Mouse (Mus musculus) thymus, postnatal 36 days (tissue): ENCODE results near the gene Tnfrsf1a.

ENCODE experiments used
- DNase-seq, 2 experiments: peaks; one replicate each; pipeline ENCODE4 v3.0.0; 2022; ENCODE audit warnings: mixed read lengths in 2 of 2

The Tnfrsf1a gene

GRCm38 (mm10) chr6:125389853-125390252 is 40.7 kb downstream of the Tnfrsf1a start:
- DNase-seq: no peak

DNA sequence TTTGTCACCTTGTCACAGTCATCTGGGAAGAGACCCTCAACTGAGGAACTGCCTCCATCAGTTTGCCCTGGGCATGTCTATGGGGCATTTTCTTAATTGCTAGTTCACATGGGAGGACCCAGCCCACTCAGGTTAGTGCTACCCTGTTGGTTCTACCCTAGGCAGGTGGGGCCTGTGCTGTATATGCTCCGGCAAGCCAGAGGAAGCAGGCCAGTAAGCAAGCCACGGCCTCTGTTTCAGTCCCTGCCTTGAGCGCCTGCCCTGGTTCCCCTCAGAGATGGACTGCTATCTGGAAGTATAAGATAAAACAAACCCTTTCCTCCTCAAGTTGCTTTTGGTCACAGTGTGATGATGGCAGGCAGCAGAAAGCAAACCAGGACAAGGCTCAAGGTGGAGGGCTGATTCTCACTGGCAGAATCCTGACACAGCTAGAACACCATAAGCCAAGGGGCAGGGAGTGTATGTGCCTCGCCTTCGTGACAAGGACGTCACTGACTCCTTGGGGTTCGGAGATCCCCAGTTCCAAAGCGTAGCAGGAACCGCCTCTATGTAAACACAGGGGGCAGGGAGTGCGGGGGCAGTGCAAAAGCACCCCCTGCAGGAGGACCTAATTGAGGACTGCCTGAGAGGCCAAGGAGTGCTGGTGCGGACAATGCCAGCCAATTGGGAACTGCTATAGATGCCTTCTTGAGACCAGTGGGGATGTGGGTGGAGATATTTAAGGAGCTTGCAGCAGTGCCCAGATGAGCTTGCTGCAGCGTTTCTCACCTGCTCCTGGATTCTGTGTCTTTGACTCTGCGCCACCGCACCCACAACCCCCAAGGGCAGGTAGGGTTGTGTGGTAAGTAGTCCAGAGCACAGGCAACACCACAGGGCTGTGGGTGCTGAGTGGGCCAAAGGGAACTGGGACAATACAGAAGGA is 56.6 kb downstream of the Tnfrsf1a start:
- no peak for DNase-seq

DNA sequence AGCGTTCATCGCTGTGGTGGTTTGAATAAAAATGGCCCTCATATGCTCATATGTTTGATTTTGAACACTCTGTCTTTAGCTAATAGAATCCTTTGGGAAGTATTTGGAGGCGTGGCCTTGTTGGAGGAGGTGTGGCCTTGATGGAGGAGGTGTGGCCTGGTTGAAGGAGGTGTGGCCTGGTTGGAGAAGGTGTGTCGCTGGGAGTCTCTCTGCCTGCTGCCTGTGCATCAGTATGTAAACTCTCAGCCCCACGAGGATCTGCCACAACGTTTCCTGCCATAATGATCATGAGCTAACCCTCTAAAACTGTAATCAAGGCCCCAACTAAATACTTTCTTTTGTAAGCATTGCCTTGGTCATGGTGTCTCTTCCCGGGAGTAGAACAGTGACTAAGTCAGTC is 58.1 kb downstream of the Tnfrsf1a start:
- DNase-seq: no peak

GRCm38 (mm10) chr6:125407657-125408056 is 58.5 kb downstream of the Tnfrsf1a start:
- DNase-seq: no peak

GRCm38 (mm10) chr6:125410551-125410950 is 61.4 kb downstream of the Tnfrsf1a start:
- no peak for DNase-seq

DNA sequence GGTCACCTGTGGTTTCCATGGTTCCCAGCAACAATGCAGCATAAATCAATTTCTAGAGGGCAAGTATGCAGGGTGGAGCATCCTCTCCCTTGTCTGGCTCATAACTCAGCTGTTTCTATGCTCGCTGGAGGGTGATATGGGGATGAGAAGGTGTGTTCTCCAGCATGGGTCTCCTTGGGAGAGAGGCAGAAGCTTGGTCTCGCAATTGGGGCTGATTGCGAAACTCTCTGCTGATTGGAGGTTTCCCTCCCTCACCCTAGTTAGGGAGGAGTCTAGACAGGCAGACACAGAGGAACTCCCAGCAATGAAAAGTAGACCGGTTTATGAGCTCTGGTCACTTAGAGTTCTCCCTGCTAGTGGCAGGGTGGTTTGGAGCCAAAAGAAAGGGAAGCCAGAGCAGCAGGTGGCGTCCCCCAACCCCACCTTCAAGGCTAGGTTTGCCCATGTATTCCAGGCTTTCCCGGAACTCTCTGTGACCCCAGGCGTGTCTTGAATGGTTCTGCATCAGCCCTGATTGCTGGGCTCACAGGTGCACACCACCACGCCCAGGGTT is 61.9 kb downstream of the Tnfrsf1a start:
- DNase-seq: no peak

GRCm38 (mm10) chr6:125411661-125412060 is 62.5 kb downstream of the Tnfrsf1a start:
- DNase-seq: no peak
